Mouse (Mus musculus) forebrain, embryonic 12.5 days (tissue): ENCODE data around the gene Mctp2. TPM values are rescaled to one million over a fixed set of nuclear protein-coding genes. Genes with fewer than 3 reads are reported as not detected.

Experiments used
- ATAC-seq: fragments of 200-750 bp; cut with Nextera tagmentation; 2 replicates; pipeline ENCODE4 v1.8.0; 2017; ENCODE audit warnings: moderate TSS enrichment; ENCODE audit not compliant: low FRiP score
- H3K27ac ChIP-seq: fragments of 300-500 bp; sonication (generic); 2 replicates; pipeline ENCODE4 v1.5.1; 2016; ENCODE audit warnings: mild to moderate bottlenecking
- H3K27me3 ChIP-seq: fragments of 300-500 bp; sonication (generic); 2 replicates; pipeline ENCODE4 v1.6.1; 2016; ENCODE audit warnings: mild to moderate bottlenecking
- H3K36me3 ChIP-seq: fragments of 300-500 bp; sonication (generic); replicated peaks from 2 replicates; pipeline ENCODE4 v1.6.1; 2016; ENCODE audit warnings: mild to moderate bottlenecking
- H3K4me1 ChIP-seq: fragments of 300-500 bp; sonication (generic); 2 replicates; pipeline ENCODE4 v1.6.1; 2016
- H3K4me2 ChIP-seq: fragments of 300-500 bp; sonication (generic); 2 replicates; pipeline ENCODE4 v1.6.1; 2016; ENCODE audit warnings: mild to moderate bottlenecking, moderate library complexity
- H3K4me3 ChIP-seq: fragments of 300-500 bp; sonication (generic); replicated peaks from 2 replicates; pipeline ENCODE4 v1.5.1; 2016; ENCODE audit warnings: mild to moderate bottlenecking
- H3K9ac ChIP-seq: fragments of 300-500 bp; sonication (generic); 2 replicates; pipeline ENCODE4 v1.6.1; 2016; ENCODE audit warnings: mild to moderate bottlenecking
- H3K9me3 ChIP-seq: fragments of 300-500 bp; sonication (generic); 2 replicates; pipeline ENCODE4 v1.6.1; 2016
- whole genome bisulfite sequencing: fragments of 180-500 bp; shearing (Covaris S2); methylation state at CpG from one replicate; pipeline ENCODE4 v1.1.7; 2016; 5-methylcytosine and 5-hydroxymethylcytosine counted together
- polyA plus RNA-seq: library from polyadenylated mRNA; unstranded; fragments of >200 nt; fragmentation: Nextera tagmentation; extraction: Ambion mirVana; gene quantifications from 2 replicates; pipeline ENCODE4 v1.2.1, GENCODE M21; 2016

Mctp2 gene
- polyA plus RNA-seq, 1 experiment from 2014 or later: 0.22 TPM

DNA sequence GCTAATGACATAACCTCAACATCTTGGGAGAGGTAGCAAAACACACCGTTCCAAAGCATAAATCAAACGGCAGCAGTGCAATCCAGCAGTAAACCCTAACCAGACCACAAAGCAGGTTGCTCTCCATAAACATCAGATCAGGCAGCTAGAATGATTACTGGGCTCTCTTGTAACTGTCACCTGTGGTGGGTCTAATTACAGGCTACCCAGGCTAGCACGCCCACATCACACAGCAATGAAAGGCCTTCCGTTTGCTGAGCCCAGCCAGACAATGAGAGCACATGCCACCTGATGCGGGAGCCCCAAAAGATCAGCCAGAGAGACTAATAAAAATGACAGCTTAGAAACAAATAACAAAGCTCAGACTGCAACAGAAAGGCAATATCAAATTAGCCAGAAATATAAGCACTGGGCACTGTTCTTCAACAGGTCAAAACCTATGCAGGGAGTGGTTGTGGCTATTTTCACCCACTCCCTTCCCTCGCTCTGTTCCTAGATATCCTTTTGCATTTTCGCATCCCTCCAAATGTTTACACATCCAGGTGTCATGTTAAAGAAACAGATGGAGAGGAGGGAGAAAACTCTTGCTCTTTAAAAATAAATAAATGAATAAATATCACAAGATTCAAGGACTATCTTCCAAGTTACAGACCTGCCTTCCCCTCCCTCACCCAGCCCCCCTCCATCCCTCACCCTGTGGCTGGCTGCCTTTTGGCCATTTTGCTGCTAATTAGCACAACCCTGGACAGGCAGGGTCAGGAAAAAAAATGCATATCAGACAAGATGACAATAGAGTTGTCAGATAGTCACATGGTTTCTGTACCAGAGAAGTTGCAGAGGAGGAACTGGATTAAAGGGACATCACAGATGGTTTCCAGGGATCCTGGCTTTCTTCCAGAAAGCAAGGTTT is 155.4 kb downstream of the Mctp2 start:
- Histone ChIP-seq H3K27me3 (peaks cover 7% of the 10 kb centered on the region; the same call in 1 of the 2 replicates), H3K4me3 (no peak overlapping the region), H3K36me3 (no peaks in the 10 kb centered on the region), H3K9me3 (no peaks in the 10 kb centered on the region), H3K9ac (no peak overlapping the region), H3K4me2 (no peak overlapping the region), H3K27ac (no peak overlapping the region), H3K4me1 (peaks cover 12% of the 10 kb centered on the region)
- 23% methylated on average over 7 of the region's 7 CpGs for WGBS
- peak; percentile 39; the same call in 1 of the 2 replicates for ATAC-seq

DNA sequence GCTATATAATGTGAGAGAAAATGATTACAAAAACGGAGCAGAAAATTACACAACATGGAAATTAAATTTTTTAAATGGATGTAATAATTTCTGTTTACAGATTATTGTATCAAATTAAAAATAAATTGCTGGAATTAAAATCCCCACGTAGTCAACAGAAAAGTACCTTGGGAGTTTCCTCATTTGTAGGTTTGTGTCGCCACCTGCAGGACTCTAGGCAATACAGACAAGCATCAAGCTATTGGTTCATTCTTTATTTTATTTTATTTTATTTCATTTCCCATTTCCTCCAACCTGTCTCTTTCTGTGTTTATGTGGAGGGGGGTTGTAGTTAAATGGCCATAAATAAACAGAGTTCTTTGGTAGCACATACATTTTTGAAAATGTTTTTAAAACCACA is 157.3 kb downstream of the Mctp2 start:
- ATAC-seq: no peak
- peaks cover 7% of the 10 kb centered on the region; the same call in 1 of the 2 replicates for H3K27me3 ChIP-seq

DNA sequence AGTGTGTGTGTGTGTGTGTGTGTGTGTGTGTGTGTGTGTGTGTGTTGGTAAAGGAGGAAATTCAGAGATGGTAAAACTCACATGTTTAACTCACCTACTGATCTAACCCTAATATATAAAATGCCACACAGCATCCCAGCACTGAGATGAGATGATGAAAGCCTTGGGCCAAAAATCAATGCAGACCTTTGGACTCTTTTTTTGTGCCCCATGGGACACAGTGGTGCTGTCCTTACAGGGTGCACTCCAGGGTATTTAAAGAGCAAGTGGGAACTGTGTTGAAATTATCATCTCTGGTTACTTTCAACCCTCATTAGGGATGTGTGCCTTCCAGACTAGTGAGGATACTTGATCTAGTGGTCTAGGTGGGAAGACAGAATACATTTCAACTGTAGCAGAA is 159.6 kb downstream of the Mctp2 start:
- no peak for ATAC-seq
- peaks cover 4% of the 10 kb centered on the region; the same call in 1 of the 2 replicates for H3K27me3 ChIP-seq
- H3K9ac ChIP-seq: no peak overlapping the region
- no peak overlapping the region for H3K4me2 ChIP-seq
- H3K9me3 ChIP-seq: no peaks in the 10 kb centered on the region
- H3K4me3 ChIP-seq: no peak overlapping the region
- no peak overlapping the region for H3K27ac ChIP-seq
- H3K4me1 ChIP-seq: peaks cover 12% of the 10 kb centered on the region
- H3K36me3 ChIP-seq: no peaks in the 10 kb centered on the region

More for the DNA sequence above, 157.3 kb downstream of the Mctp2 start:
- H3K9me3 ChIP-seq: no peaks in the 10 kb centered on the region
- no peak overlapping the region for H3K4me2 ChIP-seq
- 19% methylated on average over 3 of the region's 3 CpGs for WGBS
- H3K27ac ChIP-seq: no peak overlapping the region
- H3K9ac ChIP-seq: no peak overlapping the region
- H3K4me3 ChIP-seq: no peak overlapping the region
- H3K36me3 ChIP-seq: no peaks in the 10 kb centered on the region
- peaks cover 12% of the 10 kb centered on the region for H3K4me1 ChIP-seq

DNA sequence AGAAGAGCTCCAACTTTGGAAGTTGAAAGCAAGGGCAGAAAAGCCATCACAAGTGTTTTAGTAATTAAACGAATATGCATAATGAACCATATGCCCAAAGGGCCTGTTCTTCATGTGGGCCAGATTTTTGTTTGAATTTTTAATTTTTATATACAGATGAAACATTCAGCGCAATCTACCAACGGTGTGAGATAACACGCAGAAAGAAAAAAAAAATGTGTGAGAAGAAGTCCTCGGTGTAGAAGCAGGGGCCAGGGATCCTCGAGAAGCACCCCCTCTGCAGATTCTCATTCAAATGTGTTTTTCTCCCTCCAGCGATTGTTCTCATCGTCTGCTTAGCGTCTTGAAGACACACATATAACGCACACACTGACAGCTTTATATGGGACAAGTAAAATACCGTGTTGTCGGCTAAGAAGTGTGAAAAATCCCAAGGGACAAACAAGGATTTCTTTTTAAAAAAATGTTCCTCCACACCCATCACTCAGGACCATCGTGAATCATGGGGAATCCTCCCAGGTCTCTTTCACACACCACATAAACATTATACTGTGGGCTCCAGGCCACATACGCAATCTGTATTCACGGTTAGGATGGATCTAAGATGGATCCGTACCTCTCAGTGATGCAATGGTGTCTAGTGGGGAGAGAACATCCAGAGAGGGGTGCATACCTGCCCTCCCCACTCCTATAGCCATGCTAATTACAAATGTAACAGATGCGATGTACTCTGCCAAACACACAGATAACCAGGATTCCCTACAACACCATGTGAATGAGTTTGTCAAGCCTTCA is 160.5 kb downstream of the Mctp2 start:
- Histone ChIP-seq H3K36me3 (no peaks in the 10 kb centered on the region), H3K27ac (no peak overlapping the region), H3K4me1 (peaks cover 7% of the 10 kb centered on the region), H3K9ac (no peak overlapping the region), H3K4me3 (no peak overlapping the region), H3K4me2 (no peak overlapping the region), H3K9me3 (no peaks in the 10 kb centered on the region), H3K27me3 (peaks cover 4% of the 10 kb centered on the region; the same call in 1 of the 2 replicates)
- 77% methylated on average over 17 of the region's 17 CpGs for WGBS
- no peak for ATAC-seq

DNA sequence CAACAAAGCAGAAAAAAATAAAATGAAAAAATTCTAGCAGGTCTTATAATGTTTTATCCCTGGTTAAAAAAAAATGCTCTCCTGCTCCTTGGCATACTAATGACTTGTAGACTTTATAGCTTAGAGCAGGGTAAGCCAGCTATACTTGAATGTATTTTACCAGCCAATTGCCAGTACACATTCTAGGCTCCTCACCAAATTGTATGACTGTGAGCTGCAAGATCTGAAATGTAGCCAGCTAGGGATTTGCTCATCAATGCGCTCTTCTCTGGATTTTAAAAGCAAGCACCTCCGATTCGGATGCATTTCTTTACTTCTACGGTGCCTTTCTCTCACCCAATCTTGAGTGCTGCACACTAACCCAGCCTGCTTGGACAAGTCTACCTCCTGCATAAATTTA is 167.7 kb downstream of the Mctp2 start:
- no peak overlapping the region for H3K4me3 ChIP-seq
- H3K4me2 ChIP-seq: no peak overlapping the region
- no peaks in the 10 kb centered on the region for H3K36me3 ChIP-seq
- WGBS: 95% methylated on average over 4 of the region's 4 CpGs
- no peaks in the 10 kb centered on the region for H3K4me1 ChIP-seq
- no peaks in the 10 kb centered on the region for H3K27me3 ChIP-seq
- ATAC-seq: no peak
- H3K9ac ChIP-seq: no peak overlapping the region
- H3K9me3 ChIP-seq: no peaks in the 10 kb centered on the region
- no peak overlapping the region for H3K27ac ChIP-seq

DNA sequence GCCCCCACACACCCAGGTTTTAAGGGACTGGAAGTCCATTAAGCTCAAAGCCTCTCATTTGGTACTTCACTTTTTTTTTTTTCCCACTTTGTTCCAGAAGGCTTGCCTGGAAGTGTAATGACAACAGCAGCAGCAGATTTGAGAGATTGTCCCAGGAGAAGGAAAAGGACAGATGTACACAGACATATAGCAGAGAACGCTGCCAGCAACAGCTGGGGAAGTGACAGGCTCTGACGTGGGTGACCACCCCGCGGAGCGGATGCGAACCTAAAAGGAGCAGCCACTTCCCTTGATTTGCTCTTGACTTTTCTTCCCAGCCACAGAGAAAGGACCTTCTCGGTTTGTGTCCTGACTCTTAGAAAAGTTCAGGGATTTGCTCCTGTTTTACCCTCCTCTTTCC is 185.4 kb downstream of the Mctp2 start:
- H3K27me3 ChIP-seq: no peaks in the 10 kb centered on the region
- no peaks in the 10 kb centered on the region for H3K9me3 ChIP-seq
- no peak overlapping the region for H3K4me3 ChIP-seq
- WGBS: 88% methylated on average over 7 of the region's 7 CpGs
- H3K4me2 ChIP-seq: no peak overlapping the region
- no peaks in the 10 kb centered on the region for H3K4me1 ChIP-seq
- no peak overlapping the region for H3K27ac ChIP-seq
- H3K36me3 ChIP-seq: no peaks in the 10 kb centered on the region
- no peak overlapping the region for H3K9ac ChIP-seq
- ATAC-seq: no peak

DNA sequence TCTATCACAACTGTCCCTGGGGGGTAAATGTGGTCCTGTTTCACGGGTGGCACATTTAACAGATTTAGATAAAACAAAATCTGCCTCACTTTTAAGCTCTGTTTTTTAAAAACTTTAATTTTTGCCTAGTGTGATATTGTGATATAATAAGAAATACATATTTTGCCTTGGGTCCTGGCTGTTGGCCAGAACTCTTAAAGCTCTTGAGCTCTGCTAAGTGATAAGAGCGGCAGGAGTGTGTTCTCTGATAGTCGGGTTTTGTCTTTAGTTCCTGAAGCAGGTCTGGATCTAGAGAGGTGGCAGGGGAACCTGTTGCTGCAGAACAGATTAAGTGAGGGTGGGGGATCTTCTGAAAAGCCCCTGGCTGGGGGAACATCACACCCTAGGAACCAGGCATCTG is 186.7 kb downstream of the Mctp2 start:
- H3K27me3 ChIP-seq: no peaks in the 10 kb centered on the region
- no peak overlapping the region for H3K27ac ChIP-seq
- 90% methylated on average over 3 of the region's 3 CpGs for WGBS
- H3K4me3 ChIP-seq: no peak overlapping the region
- ATAC-seq: no peak
- no peak overlapping the region for H3K9ac ChIP-seq
- no peaks in the 10 kb centered on the region for H3K4me1 ChIP-seq
- H3K4me2 ChIP-seq: no peak overlapping the region
- H3K36me3 ChIP-seq: no peaks in the 10 kb centered on the region
- no peaks in the 10 kb centered on the region for H3K9me3 ChIP-seq

DNA sequence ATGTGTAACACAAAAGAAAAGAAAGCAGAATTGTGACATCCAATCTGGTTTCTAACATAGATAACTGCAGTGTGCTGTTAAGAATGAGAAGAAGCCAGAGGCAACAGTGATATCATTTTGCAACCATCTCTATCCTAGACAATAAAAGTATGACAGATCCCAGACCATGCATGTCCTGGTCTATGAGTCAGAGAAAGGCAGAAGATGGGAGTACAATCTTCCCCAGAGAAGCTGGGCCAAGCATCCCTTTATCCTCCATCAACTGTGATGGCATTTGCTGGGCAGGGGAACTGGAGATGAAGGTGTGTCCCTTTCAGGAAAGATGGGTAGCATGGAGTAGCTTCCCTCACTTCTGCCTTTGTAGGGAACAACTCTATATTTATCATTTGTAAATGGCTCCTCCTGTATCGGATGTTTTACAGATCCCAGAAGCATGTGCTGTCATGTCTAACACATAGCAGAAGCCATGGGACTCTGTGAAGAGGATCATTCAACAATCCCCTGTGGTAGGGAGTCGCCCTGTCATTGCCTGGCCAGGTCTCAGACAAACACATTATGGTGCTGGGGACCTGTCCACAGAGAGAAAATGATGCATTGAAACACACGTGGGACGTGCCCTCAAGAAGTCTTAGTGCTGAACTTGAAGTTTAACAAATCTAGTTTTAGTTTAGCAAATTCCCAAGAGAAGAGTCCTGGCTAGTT is 188.9 kb downstream of the Mctp2 start:
- 91% methylated on average over 4 of the region's 4 CpGs for whole genome bisulfite sequencing
- Histone ChIP-seq H3K9ac (no peak overlapping the region), H3K4me2 (no peak overlapping the region), H3K27me3 (no peaks in the 10 kb centered on the region), H3K27ac (no peak overlapping the region), H3K4me3 (no peak overlapping the region), H3K36me3 (no peaks in the 10 kb centered on the region), H3K9me3 (no peaks in the 10 kb centered on the region), H3K4me1 (no peaks in the 10 kb centered on the region)
- no peak for ATAC-seq

DNA sequence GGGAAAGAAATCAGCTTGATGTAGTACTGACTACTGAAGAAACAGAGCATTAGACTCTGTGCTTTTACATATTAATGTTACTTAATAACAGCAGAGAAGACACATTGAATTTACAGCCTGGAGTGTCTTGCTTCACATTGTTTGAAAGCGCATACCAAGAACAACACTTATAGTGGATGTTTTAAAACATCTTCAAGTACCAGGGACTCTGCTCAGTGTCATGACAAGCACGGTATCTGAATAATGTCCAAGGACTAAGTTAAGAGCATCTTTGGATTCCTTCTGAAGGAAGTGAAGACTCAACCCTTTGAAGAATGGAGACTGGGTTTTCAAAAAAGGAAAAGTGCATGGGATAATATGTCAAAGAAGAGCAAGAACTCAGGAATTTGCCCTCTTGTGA is 191.3 kb downstream of the Mctp2 start:
- Histone ChIP-seq H3K4me2 (no peak overlapping the region), H3K4me3 (no peak overlapping the region), H3K4me1 (no peaks in the 10 kb centered on the region), H3K36me3 (no peaks in the 10 kb centered on the region), H3K27me3 (no peaks in the 10 kb centered on the region), H3K27ac (no peak overlapping the region), H3K9me3 (no peaks in the 10 kb centered on the region), H3K9ac (no peak overlapping the region)
- WGBS: 93% methylated on average over 2 of the region's 2 CpGs
- ATAC-seq: no peak

DNA sequence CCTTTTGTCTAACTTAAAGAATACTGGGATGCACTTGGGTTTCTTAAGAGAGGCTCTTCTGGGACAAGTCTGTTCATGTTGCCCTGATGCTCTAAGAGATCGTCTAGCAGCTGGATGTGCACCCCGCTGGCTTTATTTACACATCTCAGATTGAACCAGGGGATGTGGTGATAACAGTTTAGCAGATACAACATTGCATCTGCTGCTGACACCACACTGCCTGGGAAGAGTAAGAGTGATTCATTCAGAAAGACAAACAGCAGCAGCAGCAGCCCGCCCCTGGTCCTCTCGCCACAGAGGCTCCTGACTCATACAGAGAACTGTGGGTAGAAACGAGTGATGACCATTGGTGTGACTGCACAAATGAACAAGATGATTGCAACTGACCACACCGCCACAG is 195.8 kb downstream of the Mctp2 start:
- Histone ChIP-seq H3K9me3 (no peaks in the 10 kb centered on the region), H3K9ac (no peak overlapping the region), H3K4me3 (no peak overlapping the region), H3K27me3 (no peaks in the 10 kb centered on the region), H3K4me2 (no peak overlapping the region), H3K27ac (no peak overlapping the region), H3K36me3 (no peaks in the 10 kb centered on the region), H3K4me1 (no peaks in the 10 kb centered on the region)
- 73% methylated on average over 6 of the region's 6 CpGs for WGBS
- ATAC-seq: no peak

DNA sequence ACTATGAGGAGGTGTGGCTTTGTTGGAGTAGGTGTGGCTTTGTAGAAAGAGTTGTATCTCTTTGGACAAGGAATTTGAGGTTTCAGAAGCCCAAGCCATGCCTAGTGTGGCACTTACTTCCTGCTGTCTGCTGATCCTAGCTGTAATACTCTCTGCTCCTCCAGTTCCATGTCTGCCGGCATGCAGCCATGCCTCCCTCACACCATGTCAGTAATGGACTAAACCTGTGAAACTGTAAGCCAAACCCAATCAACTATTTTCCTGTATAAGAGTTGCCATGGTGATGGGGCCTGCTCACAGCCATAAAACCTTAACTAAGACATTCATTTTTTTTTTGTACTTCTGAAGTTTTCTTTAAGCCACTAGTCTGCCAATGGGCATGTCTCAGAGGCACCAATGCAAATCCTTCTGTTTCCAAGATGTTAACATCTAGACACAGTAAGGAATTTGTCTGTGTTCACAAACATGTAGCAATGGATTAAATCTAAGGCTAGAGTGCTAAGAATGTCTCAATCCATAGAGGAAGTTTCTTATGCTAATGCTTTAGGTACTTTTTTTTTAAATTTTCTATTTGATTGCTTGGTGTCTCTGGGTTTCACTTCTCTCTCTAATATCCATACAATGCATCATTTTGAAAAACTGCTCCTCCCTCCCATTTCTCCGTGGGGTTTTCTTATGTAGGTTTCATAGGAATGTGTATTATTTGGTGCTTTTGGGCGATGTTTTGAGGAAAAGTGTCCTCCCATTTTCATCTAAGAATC is 197.6 kb downstream of the Mctp2 start:
- Histone ChIP-seq H3K36me3 (no peaks in the 10 kb centered on the region), H3K9ac (no peak overlapping the region), H3K9me3 (no peaks in the 10 kb centered on the region), H3K4me2 (no peak overlapping the region), H3K4me1 (no peaks in the 10 kb centered on the region), H3K27me3 (no peaks in the 10 kb centered on the region), H3K27ac (no peak overlapping the region), H3K4me3 (no peak overlapping the region)
- no peak for ATAC-seq
- 89% methylated on average over 3 of the region's 3 CpGs for WGBS

DNA sequence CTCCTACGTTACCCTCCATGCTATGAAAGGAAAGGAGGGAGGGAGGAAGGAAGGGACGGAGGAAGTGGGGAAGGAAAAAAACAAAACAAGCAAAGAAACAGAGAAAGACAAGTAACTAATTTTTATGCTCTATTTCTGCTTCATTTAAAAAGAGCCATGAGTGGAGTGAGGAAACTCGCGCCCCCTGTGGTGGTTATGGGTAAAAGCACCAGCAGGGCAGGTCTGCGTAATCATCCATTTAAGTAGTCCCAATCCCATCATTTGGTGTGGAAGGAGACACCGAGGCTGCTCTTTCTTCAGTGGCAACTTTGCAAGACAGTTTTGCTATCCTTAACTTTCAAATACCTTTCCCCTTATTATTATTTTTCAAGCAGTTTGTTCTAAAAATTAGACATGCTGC is 202.2 kb downstream of the Mctp2 start:
- Histone ChIP-seq H3K9me3 (no peaks in the 10 kb centered on the region), H3K27ac (no peak overlapping the region), H3K9ac (no peak overlapping the region), H3K4me3 (no peak overlapping the region), H3K4me1 (no peaks in the 10 kb centered on the region), H3K36me3 (no peaks in the 10 kb centered on the region), H3K27me3 (no peaks in the 10 kb centered on the region), H3K4me2 (no peak overlapping the region)
- 55% methylated on average over 6 of the region's 6 CpGs for WGBS
- no peak for ATAC-seq
